Mouse (Mus musculus): ENCODE measurements around the gene Fezf2.

Gene Fezf2

DNA sequence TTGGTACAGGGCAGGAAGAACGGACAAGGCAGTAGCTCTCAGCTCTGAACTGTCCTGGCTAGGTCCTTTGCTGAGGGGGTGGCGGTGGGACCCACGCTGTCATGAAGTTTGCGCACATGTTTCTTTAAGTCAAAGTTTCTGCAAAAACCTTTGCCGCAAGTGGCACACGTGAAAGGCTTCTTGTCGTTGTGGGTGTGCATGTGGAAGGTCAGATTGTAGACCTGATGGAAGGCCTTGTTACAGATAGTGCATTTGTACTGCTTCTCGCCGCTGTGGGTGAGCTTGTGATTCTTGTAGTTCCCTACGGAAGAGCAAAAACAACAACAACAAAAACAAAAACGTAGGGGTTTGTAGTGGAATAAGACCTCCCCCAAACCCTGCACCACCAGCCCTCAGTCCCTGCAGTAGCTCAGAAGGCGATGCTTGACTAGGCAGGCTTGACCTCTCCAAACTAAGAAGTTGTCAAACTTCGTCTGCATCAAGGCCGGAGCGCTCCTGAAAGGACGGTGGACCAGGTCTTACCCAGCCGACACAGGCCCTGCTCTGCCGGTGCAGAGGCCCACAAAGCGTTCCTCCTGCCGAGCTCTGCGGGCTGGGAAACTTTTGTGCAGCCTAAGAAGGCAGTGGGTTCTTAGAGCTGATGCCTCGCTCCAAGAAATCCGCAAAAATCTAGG, 5.4 kb downstream of the Fezf2 start:
- DNase-seq (ENCODE audit: low spot score) = no peak

DNA sequence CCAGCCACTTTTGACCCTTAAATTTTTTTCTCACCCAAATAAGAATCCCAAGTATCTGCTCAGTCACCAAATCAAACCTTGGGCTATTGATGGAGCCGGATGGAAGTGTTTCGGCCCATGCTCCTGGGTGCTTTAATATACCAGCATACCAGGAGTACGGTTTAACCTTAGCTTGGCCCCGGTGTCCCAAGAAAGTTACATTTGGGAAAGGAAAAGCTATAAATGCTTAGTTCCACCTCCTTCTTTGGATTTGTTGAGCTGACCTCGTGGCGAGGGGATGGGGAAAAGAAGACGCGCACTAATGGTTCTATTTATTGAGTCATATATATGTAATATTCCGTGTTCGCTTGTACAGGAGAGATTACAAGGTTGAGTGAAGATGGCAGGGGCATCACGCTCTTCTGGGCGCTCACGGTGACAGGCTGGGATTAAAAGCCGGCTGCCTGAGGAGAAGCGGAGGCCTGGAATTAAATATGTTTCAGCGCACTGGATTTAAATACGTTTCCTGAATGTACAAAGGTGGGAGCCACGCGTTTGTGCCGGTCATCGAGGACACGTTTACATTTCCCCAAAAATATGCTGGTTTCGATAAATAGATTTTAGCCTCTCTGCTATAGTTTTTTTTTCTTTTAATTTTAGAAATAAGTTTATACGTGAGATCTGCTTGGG, 6.1 kb downstream of the Fezf2 start:
- DNase-seq (ENCODE audit: low spot score) = no peak

DNA sequence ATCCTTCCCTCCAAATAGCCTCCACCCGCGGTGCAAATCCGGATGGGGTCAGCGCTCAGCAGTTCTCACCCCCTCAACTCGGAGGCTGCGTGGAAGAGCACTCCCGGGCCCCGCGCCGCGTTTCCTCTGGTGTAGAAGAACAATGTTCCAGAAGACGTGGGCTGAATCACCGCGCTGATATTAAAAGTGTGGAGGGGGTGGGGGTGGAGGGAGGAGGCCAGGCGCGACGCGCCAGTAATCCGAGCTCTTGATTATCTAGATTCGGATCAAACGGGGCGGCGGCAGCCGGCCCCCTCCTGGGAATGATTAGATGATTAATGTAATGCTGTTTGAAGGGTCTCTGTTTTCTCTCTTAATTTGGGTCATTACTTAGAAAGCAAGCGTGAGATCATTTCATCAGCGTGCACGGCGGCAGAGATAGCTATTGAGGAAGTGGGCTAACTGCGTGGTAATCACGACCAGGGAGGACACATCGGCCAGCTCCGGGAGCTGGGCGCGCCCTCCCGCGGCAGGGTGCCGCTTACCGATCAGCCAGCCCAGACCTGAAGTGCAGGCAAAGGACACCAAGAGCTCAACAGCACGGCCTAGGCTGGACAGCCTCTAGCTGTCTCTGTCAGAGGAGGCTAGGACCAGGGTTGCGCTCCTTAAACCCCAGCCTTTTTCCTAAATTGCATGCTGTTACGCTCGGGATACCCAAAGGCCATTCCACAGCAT, 6.8 kb downstream of the Fezf2 start:
- DNase-seq (ENCODE audit: low spot score) = no peak

DNA sequence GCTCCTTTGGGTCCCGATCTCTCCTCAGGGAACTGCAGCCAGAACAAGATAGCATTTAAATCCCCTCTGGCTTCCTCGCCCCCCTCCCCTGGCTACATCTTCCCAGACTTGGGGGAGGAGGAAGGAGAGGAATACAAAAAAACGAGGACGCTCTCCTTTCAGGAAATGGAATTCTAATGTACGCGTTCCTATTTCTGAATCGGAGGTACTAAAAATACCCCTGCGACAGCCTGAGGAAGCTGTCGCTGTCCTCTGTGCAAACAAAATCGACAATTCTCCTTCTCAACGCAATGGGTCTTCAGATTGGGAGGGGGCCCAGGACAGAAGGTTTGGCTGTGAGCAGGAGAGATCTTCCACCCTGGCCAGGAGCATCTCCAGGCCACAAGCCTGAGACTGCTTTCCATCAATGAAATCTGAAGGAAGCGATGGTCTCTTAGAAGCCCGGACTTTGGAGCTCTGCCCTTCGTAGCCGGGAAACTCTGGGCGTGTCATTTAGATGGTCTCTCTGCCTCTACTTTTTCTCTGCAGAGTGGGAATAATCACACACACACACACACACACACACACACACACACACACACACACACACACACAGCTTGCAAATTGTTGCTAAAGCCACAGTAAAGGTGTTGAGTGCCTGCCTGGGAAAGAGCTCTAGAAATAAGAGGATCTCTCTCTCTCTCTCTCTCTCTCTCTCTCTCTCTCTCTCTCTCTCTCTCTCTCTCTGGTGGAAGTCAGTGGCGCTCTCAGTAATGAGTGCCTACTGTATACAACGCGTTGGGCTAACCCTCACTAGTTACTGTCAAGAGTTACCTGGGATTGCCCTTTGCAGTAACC, 7.5 kb downstream of the Fezf2 start:
- DNase-seq (ENCODE audit: low spot score) = no peak

DNA sequence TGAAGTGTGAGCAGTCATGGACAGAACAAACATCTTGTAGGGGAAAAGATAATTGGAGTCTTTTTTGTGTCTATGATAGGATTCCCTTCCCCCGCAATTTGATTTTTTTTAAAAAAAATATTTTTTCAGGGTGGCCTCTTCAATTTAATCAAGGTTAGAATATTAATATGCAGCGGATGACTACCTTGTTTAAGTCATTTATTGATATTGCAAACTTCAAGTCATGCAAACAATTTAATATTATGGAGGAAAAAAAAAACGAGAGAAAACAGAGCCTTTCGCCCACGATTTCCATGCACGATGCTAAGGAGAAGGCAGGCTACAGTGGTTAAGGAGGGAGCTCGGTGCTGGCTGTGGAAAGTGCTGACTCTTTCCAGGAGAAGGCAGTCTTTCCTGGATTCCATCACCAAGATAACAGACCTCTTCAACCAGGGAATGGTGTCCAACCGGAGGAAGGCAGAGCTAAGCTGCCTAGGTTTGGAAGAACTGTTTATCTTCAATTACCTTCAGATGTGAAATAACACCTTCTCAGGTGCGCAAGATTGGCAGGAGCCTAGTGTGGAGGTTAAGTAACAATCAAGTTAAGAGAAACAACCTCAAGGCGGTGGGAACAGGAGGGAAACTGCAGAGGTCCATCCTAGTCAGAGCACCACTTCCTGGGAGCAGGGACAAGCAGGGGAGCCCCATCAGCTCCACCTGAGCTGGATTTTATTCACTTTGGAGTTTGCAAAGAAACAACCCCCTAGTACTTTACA, 9.0 kb downstream of the Fezf2 start:
- DNase-seq (ENCODE audit: low spot score) = no peak

DNA sequence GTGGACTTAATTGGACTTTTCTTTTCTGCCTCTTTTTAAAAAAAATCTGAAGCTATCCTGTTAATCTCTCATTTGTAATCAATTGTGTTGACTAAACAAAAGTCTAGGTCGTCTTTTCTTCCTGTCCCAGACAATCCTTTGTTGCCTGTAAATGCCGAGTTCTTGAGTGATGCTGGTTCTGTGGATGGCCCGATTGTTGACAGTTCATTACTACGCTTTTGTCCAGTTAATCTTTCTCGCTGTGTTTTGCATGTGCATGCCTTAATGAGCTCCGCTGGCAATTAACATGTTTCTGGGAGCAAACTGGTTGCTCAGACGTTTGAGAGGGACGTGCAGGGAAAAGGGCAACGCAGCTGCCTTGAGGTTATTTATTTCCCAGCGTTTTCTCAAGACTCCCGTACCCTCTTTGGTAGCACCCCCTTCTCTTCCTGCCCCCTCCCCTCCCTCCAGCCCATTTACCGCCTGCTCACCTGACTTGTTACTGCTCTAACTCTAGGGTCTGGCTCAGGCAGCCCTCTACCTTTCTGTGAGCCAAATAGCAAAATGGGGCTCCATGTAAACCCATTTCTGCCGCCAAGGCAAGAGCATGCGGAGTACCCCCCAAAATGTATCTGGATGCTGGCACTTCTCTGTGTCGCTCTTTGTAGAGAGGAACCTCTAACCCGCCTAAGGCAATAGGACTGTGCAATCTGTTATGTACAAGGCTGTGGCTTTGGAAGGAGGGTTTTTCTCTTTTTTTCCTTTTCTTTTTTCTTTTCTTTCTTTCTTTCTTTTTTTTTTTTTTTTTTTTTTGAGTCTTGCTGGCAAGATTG, 9.8 kb downstream of the Fezf2 start:
- DNase-seq (ENCODE audit: low spot score) = no peak

DNA sequence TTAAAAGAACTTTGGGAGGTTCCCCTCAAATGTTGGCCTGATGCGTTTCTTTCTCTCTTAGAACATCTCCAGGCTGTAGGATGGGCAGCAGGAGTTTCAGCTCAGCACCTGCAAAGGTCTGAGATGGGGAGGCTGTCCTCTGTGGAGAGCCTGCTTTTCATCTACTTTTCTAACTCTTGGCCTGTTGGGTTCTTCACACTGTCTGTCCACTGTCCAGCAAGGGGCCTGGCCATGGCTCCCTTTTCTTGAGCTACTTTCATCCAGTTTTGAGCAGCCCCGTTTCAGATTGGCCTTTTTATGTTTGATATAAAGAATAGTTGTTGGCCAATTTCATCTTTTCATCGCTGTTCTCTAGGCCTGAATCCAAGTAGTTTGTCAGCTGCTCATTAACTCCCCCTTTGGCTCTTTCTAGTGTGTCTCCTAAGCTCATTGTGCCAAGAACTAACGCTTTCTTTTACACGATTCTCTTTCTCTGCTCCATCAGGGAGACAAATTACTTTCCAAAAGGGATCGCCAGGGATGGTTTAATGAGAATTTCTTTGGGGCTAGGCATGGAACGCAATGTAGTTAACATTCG, 10.5 kb downstream of the Fezf2 start:
- no peak for DNase-seq (ENCODE audit: low spot score)

DNA sequence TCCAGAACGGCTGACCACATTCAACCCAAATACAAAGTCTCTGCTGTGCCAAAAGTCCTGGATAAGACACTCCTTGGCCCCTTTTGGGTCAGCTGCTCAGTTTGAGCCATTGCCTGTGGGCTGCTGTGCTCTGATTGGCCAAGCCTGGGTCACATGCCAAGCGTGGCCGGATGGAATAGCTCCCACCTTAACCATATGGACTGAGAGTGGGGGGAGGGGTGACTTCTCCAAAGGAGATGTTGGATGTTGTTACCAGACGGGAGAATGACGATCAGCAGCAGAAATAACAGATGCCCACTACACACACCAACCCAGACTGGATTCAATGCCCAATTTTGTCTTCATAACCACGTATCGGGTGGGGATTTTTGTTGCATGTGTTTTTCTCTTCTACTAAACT, 13.1 kb downstream of the Fezf2 start:
- no peak for DNase-seq (ENCODE audit: low spot score)

DNA sequence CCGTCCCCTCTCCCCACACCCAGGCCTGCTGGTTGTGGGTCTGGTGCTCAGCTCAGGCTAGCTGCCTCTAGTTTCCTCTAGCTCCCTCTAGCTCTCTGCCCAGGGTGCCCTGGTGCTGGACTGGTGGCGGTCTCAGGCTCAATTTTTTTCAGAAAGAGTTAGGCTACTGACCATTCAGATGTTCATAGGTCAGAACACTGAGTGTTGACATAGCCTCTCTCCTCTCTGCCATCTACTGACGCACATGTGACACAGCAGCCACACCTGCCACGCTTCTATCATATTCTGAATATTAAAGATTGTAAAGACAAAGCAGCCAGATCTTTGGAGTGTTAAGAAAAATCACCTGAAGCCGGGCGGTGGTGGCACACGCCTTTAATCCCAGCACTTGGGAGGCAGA, 14.4 kb downstream of the Fezf2 start:
- DNase-seq (ENCODE audit: low spot score) = no peak

DNA sequence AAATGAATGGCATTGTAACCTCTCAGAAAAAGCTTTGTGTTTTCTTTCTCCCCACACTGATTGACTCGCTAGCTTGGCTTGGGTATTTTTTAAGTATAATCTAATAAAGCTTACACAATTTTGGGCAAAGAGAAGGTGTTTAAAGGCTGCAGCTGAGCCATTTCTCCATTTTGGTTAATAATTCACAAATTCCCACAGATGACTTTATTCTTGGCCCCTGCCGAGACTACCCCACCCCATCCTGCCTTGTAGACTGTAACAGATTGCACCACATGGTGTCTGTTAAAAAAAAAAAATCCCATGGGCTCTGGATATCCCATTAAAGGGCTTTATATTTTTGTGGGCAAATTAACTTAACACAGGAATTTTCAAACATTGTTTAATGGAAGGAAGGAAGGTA, 44.9 kb downstream of the Fezf2 start:
- no peak for DNase-seq (ENCODE audit: low spot score)

DNA sequence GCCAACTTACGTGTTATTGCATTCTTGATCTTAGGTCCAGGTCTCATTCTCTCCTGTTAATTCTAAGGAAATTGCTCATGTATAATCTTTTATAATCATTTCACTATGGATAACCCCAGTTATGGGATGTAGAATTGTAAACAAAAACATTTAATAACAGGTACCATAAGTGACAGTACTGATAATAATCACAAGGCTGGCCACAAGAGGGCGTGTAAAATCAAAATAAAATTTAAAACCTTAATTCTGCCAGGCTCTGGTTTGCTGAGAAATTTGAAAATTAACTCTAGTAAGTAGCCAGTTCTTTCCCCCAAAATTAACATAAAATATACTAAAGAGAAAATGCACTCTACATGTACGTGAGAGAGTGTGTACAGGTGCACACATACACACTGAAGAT, 47.3 kb downstream of the Fezf2 start:
- DNase-seq (ENCODE audit: low spot score) = no peak

DNA sequence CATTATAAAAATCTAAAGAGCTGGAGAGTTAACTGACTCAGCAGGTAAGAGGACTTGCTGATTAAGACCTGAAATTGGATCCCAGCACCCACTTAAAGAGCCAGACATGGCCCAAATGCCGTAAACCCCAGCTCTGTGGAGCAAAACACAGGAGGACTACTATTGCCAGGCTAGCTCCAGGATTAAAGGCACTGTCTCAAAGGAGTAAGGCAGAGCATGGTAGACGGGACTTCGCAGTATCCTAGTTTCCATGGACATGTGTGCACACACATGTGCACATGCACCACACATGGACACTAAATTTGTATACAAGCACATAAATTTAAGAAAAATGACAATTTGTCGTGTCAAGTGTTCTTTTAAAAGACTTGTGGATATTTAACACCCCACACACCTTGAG, 47.7 kb downstream of the Fezf2 start:
- no peak for DNase-seq (ENCODE audit: low spot score)

DNA sequence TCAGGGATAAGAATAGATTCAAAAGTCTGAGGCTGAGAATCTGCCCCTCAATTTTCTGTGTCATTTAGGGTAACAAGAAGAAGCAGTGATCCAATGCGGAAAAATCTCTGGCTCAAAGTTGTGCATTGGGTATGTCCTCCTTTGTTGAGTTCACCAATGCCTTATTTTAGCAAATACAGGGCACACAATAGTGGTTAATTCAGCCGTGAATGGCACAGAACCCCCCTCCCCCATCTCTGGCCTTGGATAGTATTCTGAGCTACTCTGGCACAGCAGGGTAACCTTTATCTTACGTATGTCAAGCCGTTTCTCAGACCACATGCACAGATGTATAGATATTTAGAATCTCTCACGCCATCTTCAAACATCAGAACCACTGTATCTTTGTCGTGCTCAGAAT, 48.3 kb downstream of the Fezf2 start:
- no peak for DNase-seq (ENCODE audit: low spot score)

DNA sequence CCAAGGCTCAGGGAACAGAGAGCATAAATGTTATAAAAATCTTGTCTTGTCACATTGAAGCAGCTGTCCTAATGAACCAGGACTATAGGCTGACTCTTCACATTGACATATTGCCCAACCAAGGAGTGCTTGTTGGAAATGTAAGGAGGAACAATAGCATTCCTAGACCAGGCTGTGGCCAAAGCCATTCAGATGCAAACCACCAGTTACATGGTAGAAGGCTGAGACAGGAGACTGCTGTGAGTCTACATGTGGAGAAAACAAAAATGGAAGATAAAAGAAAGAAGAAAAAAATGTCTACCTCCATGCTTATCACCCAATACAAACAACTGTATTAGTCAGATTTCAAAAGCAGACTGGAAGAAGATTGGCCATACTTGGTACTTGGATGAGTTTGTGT, 48.8 kb downstream of the Fezf2 start:
- no peak for DNase-seq (ENCODE audit: low spot score)

DNA sequence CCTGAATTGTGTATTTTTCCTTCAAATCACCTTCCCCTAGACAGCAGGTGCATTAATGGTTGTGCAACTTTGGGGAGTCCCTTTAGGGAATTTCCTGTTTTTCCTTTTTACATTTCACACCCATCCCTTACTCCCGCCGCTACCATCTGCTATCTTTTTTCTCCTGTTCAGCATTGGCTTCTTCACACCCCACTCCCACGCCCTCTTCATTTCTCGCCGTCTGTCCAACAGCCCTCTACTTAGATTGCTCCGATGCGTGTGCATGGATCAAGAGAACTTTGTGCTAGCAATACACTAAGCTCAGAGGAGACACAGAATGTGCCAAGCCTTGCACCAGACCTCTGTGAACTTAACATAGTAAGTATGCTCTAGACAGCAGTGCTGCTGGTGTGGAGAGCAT, 51.6 kb downstream of the Fezf2 start:
- no peak for DNase-seq (ENCODE audit: low spot score)
